8 mouse cellular contexts compared by ENCODE assay signal in the genomic region with DNA sequence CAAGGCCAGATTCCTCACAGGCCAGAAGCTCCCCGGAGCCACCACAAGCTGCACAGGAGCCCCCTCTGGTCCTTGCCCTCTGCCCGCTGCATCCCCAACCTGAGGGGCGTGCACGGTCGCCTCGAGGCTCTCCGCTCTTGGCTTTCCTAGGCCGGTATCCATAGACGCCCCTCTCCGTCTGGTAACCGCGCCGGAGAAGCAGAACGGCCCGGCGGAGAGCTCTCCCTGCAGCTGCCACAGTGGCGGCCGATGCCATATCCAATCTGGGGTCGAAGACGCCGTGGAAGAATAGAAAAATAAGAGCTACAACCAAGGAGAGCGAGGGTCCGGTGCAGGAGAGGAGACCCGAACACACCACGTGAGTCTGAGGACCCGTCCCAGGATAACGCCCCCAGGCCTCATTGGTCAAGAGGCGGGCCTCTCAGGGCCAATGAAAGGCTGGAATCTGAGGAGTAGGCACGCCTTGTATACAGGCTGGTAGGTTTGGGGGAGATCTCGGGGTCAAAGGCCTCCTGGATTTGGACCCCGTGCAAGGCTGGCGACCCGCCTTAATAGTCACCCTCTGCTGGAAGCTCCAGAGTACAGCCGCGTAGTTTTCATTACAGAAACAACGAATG. TPM values are rescaled to one million over a fixed set of nuclear protein-coding genes. Genes with fewer than 3 reads are reported as not detected.
DNase-seq lines count a peak whose midpoint lies in the region; ATAC-seq and TF ChIP-seq lines count a peak whose summit lies in the region.

TSS of gene Dhtkd1 (minus strand) at position 377 of the 617 bp plus-strand sequence.

- peak within 1 kb of the TSS; percentile 65 for H3K9ac ChIP-seq in limb, embryonic 11.5 days (ENCODE audit: low read length)
- H3K9ac ChIP-seq in midbrain, embryonic 11.5 days (ENCODE audit: low read length) = peak within 1 kb of the TSS; percentile 70

- H3K27ac ChIP-seq in kidney, adult 2 months (ENCODE audit: insufficient read depth, low read depth, low read length) = peak within 1 kb of the TSS; percentile 77
- H3K27ac ChIP-seq in limb, embryonic 11.5 days (replicated peaks; ENCODE audit: low read depth, low read length) = no peak within 1 kb of the TSS
- no peak within 1 kb of the TSS for H3K27ac ChIP-seq in midbrain, embryonic 11.5 days (ENCODE audit: low read depth, low read length)

- H3K4me3 ChIP-seq in kidney, adult 2 months (ENCODE audit: insufficient read depth, low read depth, low read length) = peak within 1 kb of the TSS; percentile 83
- H3K4me3 ChIP-seq in limb, embryonic 11.5 days (ENCODE audit: low read depth, low read length) = peak within 1 kb of the TSS; percentile 60
- H3K4me3 ChIP-seq in midbrain, embryonic 11.5 days (ENCODE audit: low read depth, low read length) = peak within 1 kb of the TSS; percentile 48

- H3K9me3 ChIP-seq in limb, embryonic 11.5 days (ENCODE audit: control insufficient read depth, low read length) = no peaks in the 10 kb centered on the region
- H3K9me3 ChIP-seq in midbrain, embryonic 11.5 days (ENCODE audit: control insufficient read depth, low read length) = no peaks in the 10 kb centered on the region

- TF ChIP-seq POLR2A in brain, embryonic 14.5 days (IDR thresholded peaks at IDR 0.05; ENCODE audit: borderline replicate concordance, extremely low read depth, insufficient read depth, insufficient read length, poor library complexity, severe bottlenecking) = peak; percentile 4; the same call in 1 of the 2 replicates
- no peak for TF ChIP-seq POLR2A in kidney, adult 2 months (IDR thresholded peaks at IDR 0.05; ENCODE audit: low read depth, low read length)

- DNase-seq in 3T3-L1 (ENCODE audit: low read depth, low spot score) = peak; percentile 58
- peak; percentile 85 for DNase-seq in brain, embryonic 14.5 days (ENCODE audit: low read depth)
- DNase-seq in heart, adult 9 months (ENCODE audit: low spot score in 2 of 2) = peak; percentile 70 to 81
- peak; percentile 93 for DNase-seq in kidney, adult 2 months
- peak; percentile 84 for DNase-seq in limb, embryonic 11.5 days (ENCODE audit: low spot score)
- peak; percentile 96 for DNase-seq in midbrain, embryonic 11.5 days (ENCODE audit: low spot score, missing footprints)
- DNase-seq in skeletal muscle tissue, adult 2 months (ENCODE audit: low read depth, low spot score) = peak; percentile 49

- H3K4me2 ChIP-seq in limb, embryonic 11.5 days (ENCODE audit: low read depth, severe bottlenecking) = peak within 1 kb of the TSS; percentile 85
- H3K4me2 ChIP-seq in midbrain, embryonic 11.5 days = peak within 1 kb of the TSS; percentile 81

- H3K27me3 ChIP-seq in kidney, adult 2 months (replicated peaks; ENCODE audit: control insufficient read depth, insufficient read depth, low read length) = no peaks in the 10 kb centered on the region
- no peaks in the 10 kb centered on the region for H3K27me3 ChIP-seq in limb, embryonic 11.5 days (ENCODE audit: control insufficient read depth, insufficient read depth, low read length)
- H3K27me3 ChIP-seq in midbrain, embryonic 11.5 days (ENCODE audit: control insufficient read depth, insufficient read depth, low read length) = no peaks in the 10 kb centered on the region

- 1% methylated on average over 36 of the region's 36 CpGs for WGBS in kidney, adult 2 months
- WGBS in limb, embryonic 11.5 days = under 1% methylated on average over 36 of the region's 36 CpGs
- 2% methylated on average over 36 of the region's 36 CpGs for WGBS in midbrain, embryonic 11.5 days

- H3K36me3 ChIP-seq in kidney, adult 2 months (ENCODE audit: control insufficient read depth, insufficient read depth, low read length) = no peaks in the 10 kb centered on the region
- no peaks in the 10 kb centered on the region for H3K36me3 ChIP-seq in limb, embryonic 11.5 days (ENCODE audit: control insufficient read depth, insufficient read depth, low read length)
- H3K36me3 ChIP-seq in midbrain, embryonic 11.5 days (ENCODE audit: control insufficient read depth, insufficient read depth, low read length) = no peaks in the 10 kb centered on the region

- peak; percentile 84 for ATAC-seq in erythroblast, adult 5-6 weeks (replicated peaks; ENCODE audit: low FRiP score, poor library complexity, severe bottlenecking)
- ATAC-seq in limb, embryonic 11.5 days (ENCODE audit: insufficient number of reproducible peaks, low FRiP score, low TSS enrichment, low read depth) = peak; percentile 95
- peak; percentile 96 for ATAC-seq in midbrain, embryonic 11.5 days (ENCODE audit: low FRiP score)

- no peaks in the 10 kb centered on the region for H3K4me1 ChIP-seq in kidney, adult 2 months (ENCODE audit: control insufficient read depth, insufficient read depth, low read length)
- H3K4me1 ChIP-seq in limb, embryonic 11.5 days (ENCODE audit: control insufficient read depth, insufficient read depth, low read length) = no peaks in the 10 kb centered on the region
- no peaks in the 10 kb centered on the region for H3K4me1 ChIP-seq in midbrain, embryonic 11.5 days (ENCODE audit: control insufficient read depth, insufficient read depth, low read length)

- peak; percentile 31; the same call in 1 of the 2 replicates for TF ChIP-seq CTCF in brain, embryonic 14.5 days (IDR thresholded peaks at IDR 0.05; ENCODE audit: borderline replicate concordance, extremely low read depth, insufficient read depth, insufficient read length)
- peak; percentile 33; the same call in 1 of the 2 replicates for TF ChIP-seq CTCF in kidney, adult 2 months (conservative IDR thresholded peaks at IDR 0.05; ENCODE audit: insufficient read depth, insufficient read length, low read depth, low read length)

RNA-seq across cellular contexts. Expression of gene Dhtkd1, which starts in this region (rescaled TPM):
- polyA plus RNA-seq in brain, embryonic 14.5 days (2012; rRNA removed) = 9.4 and 16.8 TPM in 2 replicates
- total RNA-seq in erythroblast, adult 5-6 weeks (2015; ENCODE audit: low replicate concordance) = 8.8 TPM in 1 of 2 replicates, not detected in the other
- 0.28 and 4.4 TPM in 2 replicates for total RNA-seq in erythroblast, adult 5-6 weeks (2017; ENCODE audit: low replicate concordance)
- polyA plus RNA-seq in kidney, adult 2 months (2012; rRNA removed) = 25.2 and 27.0 TPM in 2 replicates
- polyA plus RNA-seq in limb, embryonic 11.5 days (2014; fragmentation: Nextera tagmentation; extraction: Ambion mirVana) = 5.2 and 5.7 TPM in 2 replicates
- polyA plus RNA-seq in midbrain, embryonic 11.5 days (2014; fragmentation: Nextera tagmentation; extraction: Ambion mirVana) = 1.4 and 3.7 TPM in 2 replicates
